Mouse (Mus musculus): ENCODE measurements around the gene Usp28. TPM values are rescaled to one million over a fixed set of nuclear protein-coding genes. Genes with fewer than 3 reads are reported as not detected.
A peak's percentile ranks its signal among the peaks of the same experiment; 100 is the strongest.

Usp28 gene
- polyA plus RNA-seq, 1 experiment from 2014 or later, result 50.0 TPM

- 92% methylated on average over 2 of the region's 2 CpGs for WGBS
- peaks cover 50% of the 10 kb centered on the region for H3K36me3 ChIP-seq
These were observed 39.4 kb downstream of the Usp28 start for GRCm38 (mm10) chr9:49024529-49024928.

GRCm38 (mm10) chr9:49034764-49035163, 49.6 kb downstream of the Usp28 start:
- Histone ChIP-seq H3K4me3 (no peak overlapping the region), H3K27ac (no peak overlapping the region), H3K4me2 (replicated peaks) (no peak overlapping the region), H3K27me3 (no peaks in the 10 kb centered on the region), H3K4me1 (no peaks in the 10 kb centered on the region), H3K9ac (no peak overlapping the region), H3K9me3 (no peaks in the 10 kb centered on the region), H3K36me3 (peaks cover 83% of the 10 kb centered on the region)
- no peak for ATAC-seq (ENCODE audit: insufficient number of reproducible peaks, insufficient read depth, low FRiP score, low TSS enrichment)
- WGBS, result 93% methylated on average over 4 of the region's 4 CpGs

More at GRCm38 (mm10) chr9:49024529-49024928, 39.4 kb downstream of the Usp28 start:
- Histone ChIP-seq H3K27me3 (no peaks in the 10 kb centered on the region), H3K9ac (no peak overlapping the region), H3K4me3 (no peak overlapping the region), H3K27ac (no peak overlapping the region), H3K9me3 (no peaks in the 10 kb centered on the region), H3K4me2 (replicated peaks) (no peak overlapping the region), H3K4me1 (no peaks in the 10 kb centered on the region)
- no peak for ATAC-seq (ENCODE audit: insufficient number of reproducible peaks, insufficient read depth, low FRiP score, low TSS enrichment)

- H3K9me3 ChIP-seq, result no peaks in the 10 kb centered on the region
- H3K4me1 ChIP-seq, result no peaks in the 10 kb centered on the region
- ATAC-seq (ENCODE audit: insufficient number of reproducible peaks, insufficient read depth, low FRiP score, low TSS enrichment), result no peak
- 70% methylated on average over 5 of the region's 5 CpGs for WGBS
- no peaks in the 10 kb centered on the region for H3K36me3 ChIP-seq
- no peak overlapping the region for H3K4me2 ChIP-seq (replicated peaks)
- H3K4me3 ChIP-seq, result no peak overlapping the region
- no peak overlapping the region for H3K27ac ChIP-seq
- H3K27me3 ChIP-seq, result no peaks in the 10 kb centered on the region
- H3K9ac ChIP-seq, result no peak overlapping the region
These were observed 65.7 kb downstream of the Usp28 start for GRCm38 (mm10) chr9:49050901-49051300.

GRCm38 (mm10) chr9:49051349-49051748, 66.2 kb downstream of the Usp28 start:
- Histone ChIP-seq H3K27ac (no peak overlapping the region), H3K4me2 (replicated peaks) (no peak overlapping the region), H3K36me3 (no peaks in the 10 kb centered on the region), H3K4me1 (peaks cover 2% of the 10 kb centered on the region), H3K9me3 (no peaks in the 10 kb centered on the region), H3K4me3 (no peak overlapping the region), H3K9ac (no peak overlapping the region), H3K27me3 (no peaks in the 10 kb centered on the region)
- 16% methylated on average over 5 of the region's 5 CpGs for whole genome bisulfite sequencing
- ATAC-seq (ENCODE audit: insufficient number of reproducible peaks, insufficient read depth, low FRiP score, low TSS enrichment), result no peak

GRCm38 (mm10) chr9:49054028-49054427, 68.9 kb downstream of the Usp28 start:
- H3K4me1 ChIP-seq, result peaks cover 10% of the 10 kb centered on the region
- no peak overlapping the region for H3K4me2 ChIP-seq (replicated peaks)
- no peaks in the 10 kb centered on the region for H3K27me3 ChIP-seq
- no peaks in the 10 kb centered on the region for H3K9me3 ChIP-seq
- no peak for ATAC-seq (ENCODE audit: insufficient number of reproducible peaks, insufficient read depth, low FRiP score, low TSS enrichment)
- no peak overlapping the region for H3K27ac ChIP-seq
- WGBS, result 80% methylated on average over 3 of the region's 3 CpGs
- peaks cover 7% of the 10 kb centered on the region for H3K36me3 ChIP-seq
- H3K9ac ChIP-seq, result no peak overlapping the region
- no peak overlapping the region for H3K4me3 ChIP-seq

GRCm38 (mm10) chr9:49055333-49056205, 70.4 kb downstream of the Usp28 start, which contains the start of gene Zw10:
Zw10 (plus strand) TSS chr9:49055613.
- Histone ChIP-seq H3K27me3 (no peaks in the 10 kb centered on the region), H3K4me2 (replicated peaks) (peak within 1 kb of the TSS; percentile 53), H3K4me3 (peak within 1 kb of the TSS; percentile 80), H3K4me1 (peaks cover 10% of the 10 kb centered on the region), H3K9me3 (no peaks in the 10 kb centered on the region), H3K9ac (peak within 1 kb of the TSS; percentile 78), H3K36me3 (peaks cover 19% of the 10 kb centered on the region), H3K27ac (peak within 1 kb of the TSS; percentile 64)
- ATAC-seq (ENCODE audit: insufficient number of reproducible peaks, insufficient read depth, low FRiP score, low TSS enrichment), result peak; percentile 99
- WGBS, result 1% methylated on average over 53 of the region's 53 CpGs

GRCm38 (mm10) chr9:49076847-49077246, 91.7 kb downstream of the Usp28 start:
- Histone ChIP-seq H3K4me2 (replicated peaks) (no peak overlapping the region), H3K4me1 (no peaks in the 10 kb centered on the region), H3K27me3 (no peaks in the 10 kb centered on the region), H3K27ac (no peak overlapping the region), H3K9me3 (no peaks in the 10 kb centered on the region), H3K9ac (no peak overlapping the region), H3K4me3 (no peak overlapping the region), H3K36me3 (peaks cover 79% of the 10 kb centered on the region)
- 89% methylated on average over 3 of the region's 3 CpGs for WGBS
- no peak for ATAC-seq (ENCODE audit: insufficient number of reproducible peaks, insufficient read depth, low FRiP score, low TSS enrichment)

- Histone ChIP-seq H3K9ac (no peak within 1 kb of the TSS), H3K27ac (no peak within 1 kb of the TSS; the same call in 1 of the 2 replicates), H3K4me3 (no peak within 1 kb of the TSS), H3K4me1 (no peaks in the 10 kb centered on the region), H3K27me3 (no peaks in the 10 kb centered on the region), H3K9me3 (no peaks in the 10 kb centered on the region), H3K36me3 (peaks cover 41% of the 10 kb centered on the region), H3K4me2 (replicated peaks) (no peak within 1 kb of the TSS)
- no peak for ATAC-seq (ENCODE audit: insufficient number of reproducible peaks, insufficient read depth, low FRiP score, low TSS enrichment)
- WGBS, result 50% methylated on average over 5 of the region's 5 CpGs
These were observed 95.9 kb downstream of the Usp28 start, which contains the start of gene Tmprss5 for GRCm38 (mm10) chr9:49081107-49081506. Tmprss5 (plus strand) TSS chr9:49081260.

GRCm38 (mm10) chr9:49081561-49081960, 96.4 kb downstream of the Usp28 start:
- H3K27ac ChIP-seq, result no peak overlapping the region
- no peaks in the 10 kb centered on the region for H3K4me1 ChIP-seq
- H3K9ac ChIP-seq, result no peak overlapping the region
- H3K9me3 ChIP-seq, result no peaks in the 10 kb centered on the region
- H3K4me3 ChIP-seq, result no peak overlapping the region
- H3K27me3 ChIP-seq, result no peaks in the 10 kb centered on the region
- 7% methylated on average over 4 of the region's 4 CpGs for WGBS
- no peak overlapping the region for H3K4me2 ChIP-seq (replicated peaks)
- no peak for ATAC-seq (ENCODE audit: insufficient number of reproducible peaks, insufficient read depth, low FRiP score, low TSS enrichment)
- peaks cover 37% of the 10 kb centered on the region for H3K36me3 ChIP-seq

GRCm38 (mm10) chr9:49087317-49087716, 102.1 kb downstream of the Usp28 start:
- H3K27me3 ChIP-seq, result no peaks in the 10 kb centered on the region
- no peaks in the 10 kb centered on the region for H3K4me1 ChIP-seq
- no peak overlapping the region for H3K4me2 ChIP-seq (replicated peaks)
- WGBS, result 34% methylated on average over 11 of the region's 11 CpGs
- no peak overlapping the region for H3K9ac ChIP-seq
- no peaks in the 10 kb centered on the region for H3K36me3 ChIP-seq
- no peaks in the 10 kb centered on the region for H3K9me3 ChIP-seq
- H3K4me3 ChIP-seq, result no peak overlapping the region
- no peak overlapping the region for H3K27ac ChIP-seq
- ATAC-seq (ENCODE audit: insufficient number of reproducible peaks, insufficient read depth, low FRiP score, low TSS enrichment), result no peak

All from embryonic facial prominence, embryonic 12.5 days (tissue).